Mouse (Mus musculus) forebrain, embryonic 14.5 days (tissue): ENCODE results near the gene Shmt2. TPM values are rescaled to one million over a fixed set of nuclear protein-coding genes. Genes with fewer than 3 reads are reported as not detected.

Source experiments
- ATAC-seq: fragments of 200-750 bp; cut with Nextera tagmentation; 2 replicates; pipeline ENCODE4 v1.8.0; 2017; ENCODE audit warnings: mild to moderate bottlenecking, moderate library complexity
- DNase-seq: peaks from one replicate; pipeline ENCODE4 v3.0.0-alpha.2; 2015; ENCODE audit warnings: low spot score
- H3K27ac ChIP-seq: fragments of 300-500 bp; sonication (generic); 2 replicates; pipeline ENCODE4 v1.5.1; 2014; ENCODE audit warnings: low read depth, mild to moderate bottlenecking, control low read depth, low read length, moderate library complexity
- H3K27me3 ChIP-seq: fragments of 300-500 bp; sonication (generic); replicated peaks from 2 replicates; pipeline ENCODE4 v1.6.1; 2014; ENCODE audit warnings: low read length, control low read depth, mixed read lengths; ENCODE audit not compliant: control insufficient read depth, insufficient read depth
- H3K36me3 ChIP-seq: fragments of 300-500 bp; sonication (generic); 2 replicates; pipeline ENCODE4 v1.6.1; 2014; ENCODE audit warnings: low read length, control low read depth; ENCODE audit not compliant: control insufficient read depth, insufficient read depth
- H3K4me1 ChIP-seq: fragments of 300-500 bp; sonication (generic); 2 replicates; pipeline ENCODE4 v1.6.1; 2014; ENCODE audit warnings: antibody characterized with exemption, low read length, control low read depth; ENCODE audit not compliant: control insufficient read depth, insufficient read depth
- H3K4me2 ChIP-seq: fragments of 300-500 bp; sonication (generic); 2 replicates; pipeline ENCODE4 v1.6.1; 2014; ENCODE audit warnings: mild to moderate bottlenecking, control low read depth, low read length
- H3K4me3 ChIP-seq: fragments of 300-500 bp; sonication (generic); 2 replicates; pipeline ENCODE4 v1.5.1; 2014; ENCODE audit warnings: low read depth, low read length, control low read depth
- H3K9ac ChIP-seq: fragments of 300-500 bp; sonication (generic); 2 replicates; pipeline ENCODE4 v1.6.1; 2014; ENCODE audit warnings: mild to moderate bottlenecking, low read length, control low read depth, moderate library complexity
- H3K9me3 ChIP-seq: fragments of 300-500 bp; sonication (generic); replicated peaks from 2 replicates; pipeline ENCODE4 v1.6.1; 2016; ENCODE audit warnings: low read length, control low read depth, mixed read lengths; ENCODE audit not compliant: control insufficient read depth
- WGBS: fragments of 180-500 bp; shearing (Covaris S2); extraction: QIAGEN DNeasy Blood & Tissue Kit; methylation state at CpG from one replicate; pipeline ENCODE4 v1.1.7; 2014; 5-methylcytosine and 5-hydroxymethylcytosine counted together
- polyA plus RNA-seq: library from polyadenylated mRNA; unstranded; fragments of >200 nt; fragmentation: Nextera tagmentation; extraction: Ambion mirVana; gene quantifications from 2 replicates; pipeline ENCODE4 v1.2.1, GENCODE M21; 2014

Gene Shmt2
- polyA plus RNA-seq, 1 experiment from 2014 or later = 53.1 TPM

DNA sequence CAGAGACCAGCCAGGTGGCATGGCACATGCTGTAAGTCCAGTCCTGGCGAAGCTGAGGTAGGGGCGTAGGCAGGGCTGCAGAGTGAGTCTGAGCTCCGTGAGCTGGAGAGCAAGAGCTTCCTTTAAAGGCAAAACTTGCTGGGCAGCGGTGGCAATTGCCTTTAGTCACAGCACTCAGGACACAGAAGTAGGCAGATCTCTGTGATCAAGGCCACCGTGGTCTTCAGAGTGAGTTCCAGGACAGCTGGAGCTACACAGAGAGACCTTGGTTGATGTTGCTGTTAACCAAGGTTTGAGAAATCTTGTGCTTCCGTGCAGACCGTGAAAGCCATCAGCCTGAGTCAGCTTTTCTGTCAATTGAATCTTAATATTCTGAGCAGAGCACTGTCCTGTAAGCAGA lies 44.9 kb downstream of the Shmt2 start:
- Histone ChIP-seq H3K27ac (no peak overlapping the region), H3K9me3 (no peaks in the 10 kb centered on the region), H3K9ac (no peak overlapping the region), H3K36me3 (peaks cover 47% of the 10 kb centered on the region), H3K4me2 (no peak overlapping the region), H3K4me1 (no peaks in the 10 kb centered on the region), H3K4me3 (no peak overlapping the region), H3K27me3 (no peaks in the 10 kb centered on the region)
- ATAC-seq (no peak), DNase-seq (no peak)
- WGBS = 90% methylated on average over 7 of the region's 7 CpGs

- H3K4me1 ChIP-seq = no peaks in the 10 kb centered on the region
- H3K4me2 ChIP-seq = no peak overlapping the region
- no peak overlapping the region for H3K27ac ChIP-seq
- no peak overlapping the region for H3K9ac ChIP-seq
- no peaks in the 10 kb centered on the region for H3K9me3 ChIP-seq
- DNase-seq = no peak
- H3K4me3 ChIP-seq = no peak overlapping the region
- H3K27me3 ChIP-seq = no peaks in the 10 kb centered on the region
- 88% methylated on average over 3 of the region's 3 CpGs for WGBS
- ATAC-seq = no peak
- H3K36me3 ChIP-seq = peaks cover 53% of the 10 kb centered on the region
These were observed 45.7 kb downstream of the Shmt2 start for GRCm38 (mm10) chr10:127476541-127476940.

DNA sequence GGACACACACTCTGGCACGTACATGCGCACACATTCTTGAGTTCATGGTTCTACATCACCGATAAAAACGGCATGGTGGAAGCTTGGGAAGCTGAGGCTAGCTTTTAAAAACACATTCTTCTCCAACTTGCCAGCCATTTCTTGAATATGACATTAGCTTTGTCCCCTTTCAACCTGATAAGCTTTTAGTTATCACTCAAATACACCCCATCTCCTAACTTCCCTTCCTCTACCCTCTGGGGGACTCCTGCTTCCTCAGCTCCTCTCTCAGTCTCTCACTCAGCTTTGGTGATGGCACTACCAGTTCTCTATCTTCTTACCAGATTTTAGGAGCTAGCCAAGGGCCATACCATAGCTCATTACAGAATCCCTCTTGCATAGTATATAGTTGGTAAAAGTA lies 47.1 kb downstream of the Shmt2 start:
- Histone ChIP-seq H3K36me3 (peaks cover 54% of the 10 kb centered on the region), H3K9ac (no peak overlapping the region), H3K4me2 (no peak overlapping the region), H3K27me3 (no peaks in the 10 kb centered on the region), H3K4me3 (no peak overlapping the region), H3K27ac (no peak overlapping the region), H3K9me3 (no peaks in the 10 kb centered on the region), H3K4me1 (no peaks in the 10 kb centered on the region)
- 94% methylated on average over 4 of the region's 4 CpGs for WGBS
- no peak for DNase-seq
- ATAC-seq = no peak

GRCm38 (mm10) chr10:127472722-127473121 lies 49.5 kb downstream of the Shmt2 start:
- Histone ChIP-seq H3K9me3 (no peaks in the 10 kb centered on the region), H3K36me3 (peaks cover 51% of the 10 kb centered on the region), H3K27ac (no peak overlapping the region), H3K27me3 (no peaks in the 10 kb centered on the region), H3K4me3 (no peak overlapping the region), H3K4me2 (no peak overlapping the region), H3K9ac (no peak overlapping the region), H3K4me1 (no peaks in the 10 kb centered on the region)
- 90% methylated on average over 9 of the region's 9 CpGs for WGBS
- ATAC-seq (no peak), DNase-seq (no peak)

- no peaks in the 10 kb centered on the region for H3K9me3 ChIP-seq
- 83% methylated on average over 15 of the region's 15 CpGs for WGBS
- no peak overlapping the region for H3K27ac ChIP-seq
- no peaks in the 10 kb centered on the region for H3K4me1 ChIP-seq
- no peak for ATAC-seq
- peaks cover 42% of the 10 kb centered on the region for H3K36me3 ChIP-seq
- no peak overlapping the region for H3K9ac ChIP-seq
- H3K4me2 ChIP-seq = no peak overlapping the region
- H3K4me3 ChIP-seq = no peak overlapping the region
- DNase-seq = no peak
- no peaks in the 10 kb centered on the region for H3K27me3 ChIP-seq
These were observed 50.8 kb downstream of the Shmt2 start for GRCm38 (mm10) chr10:127471281-127471988.

Other genes starting within 250 kb of the Shmt2 start
- gene Mbd6, start 233.4 kb downstream of the Shmt2 start, polyA plus RNA-seq = 8.4 and 11.2 TPM in 2 replicates
- 124 and 135 TPM in 2 replicates for gene Mars, start 210.7 kb downstream of the Shmt2 start, polyA plus RNA-seq
- 0.70 and 1.2 TPM in 2 replicates for gene Arhgap9, start 200.5 kb downstream of the Shmt2 start, polyA plus RNA-seq
- 0.55 and 1.0 TPM in 2 replicates for gene Gli1, start 180.5 kb downstream of the Shmt2 start, polyA plus RNA-seq
- gene Inhbe, start 168.0 kb downstream of the Shmt2 start, polyA plus RNA-seq = not detected in 2 replicates
- not detected in 2 replicates for gene Inhbc, start 152.0 kb downstream of the Shmt2 start, polyA plus RNA-seq
- gene R3hdm2, start 142.1 kb downstream of the Shmt2 start, polyA plus RNA-seq = 24.2 and 32.4 TPM in 2 replicates
- 0.41 TPM in 1 of 2 replicates, not detected in the other for gene Stac3, start 20.8 kb downstream of the Shmt2 start, polyA plus RNA-seq
- gene Ndufa4l2, start 7.5 kb downstream of the Shmt2 start, polyA plus RNA-seq = 12.5 and 17.2 TPM in 2 replicates
- gene Nxph4, start 12.1 kb upstream of the Shmt2 start, polyA plus RNA-seq = 32.1 and 35.4 TPM in 2 replicates
- gene Lrp1, start 98.7 kb upstream of the Shmt2 start, polyA plus RNA-seq = 60.2 and 81.2 TPM in 2 replicates
- gene Stat6, start 120.5 kb upstream of the Shmt2 start, polyA plus RNA-seq = 3.4 and 3.7 TPM in 2 replicates
- 5.8 TPM in 2 replicates for gene Nemp1, start 144.5 kb upstream of the Shmt2 start, polyA plus RNA-seq
- gene Nab2, start 146.1 kb upstream of the Shmt2 start, polyA plus RNA-seq = 1.8 and 1.9 TPM in 2 replicates
- gene Myo1a, start 182.7 kb upstream of the Shmt2 start, polyA plus RNA-seq = 0.67 and 1.3 TPM in 2 replicates
- 2.6 and 5.6 TPM in 2 replicates for gene Tac2, start 202.0 kb upstream of the Shmt2 start, polyA plus RNA-seq
- gene Zbtb39, start 217.1 kb upstream of the Shmt2 start, polyA plus RNA-seq = 4.5 and 5.0 TPM in 2 replicates
- 0.30 and 0.78 TPM in 2 replicates for gene Gpr182, start 229.3 kb upstream of the Shmt2 start, polyA plus RNA-seq
- 0.05 TPM in 1 of 2 replicates, not detected in the other for gene Rdh1, start 237.3 kb upstream of the Shmt2 start, polyA plus RNA-seq
- gene Rdh16f1, start 237.3 kb upstream of the Shmt2 start, polyA plus RNA-seq = not detected in 2 replicates